Mouse (Mus musculus): ENCODE measurements at regions not wholly inside any gene's neighbourhood (a gene's known extent, or its start where the extent isn't known, plus 50 kb on each side); places are given as distances from the start of the nearest gene placed in this dataset.

GRCm38 (mm10) chr10:9239956-9240355 is 354.1 kb upstream of the Sash1 start:
- no peak for ATAC-seq
- no peak overlapping the region for H3K27ac ChIP-seq (ENCODE audit: low read length)
- 41% methylated on average over 6 of the region's 6 CpGs for WGBS
- no peak overlapping the region for H3K4me3 ChIP-seq (ENCODE audit: low read length)
- H3K27me3 ChIP-seq (replicated peaks; ENCODE audit: control insufficient read depth, insufficient read depth, low read length): no peaks in the 10 kb centered on the region
- H3K9ac ChIP-seq (ENCODE audit: low read depth, low read length): no peak overlapping the region
- H3K36me3 ChIP-seq (ENCODE audit: control insufficient read depth, insufficient read depth, low read length): no peaks in the 10 kb centered on the region
- H3K9me3 ChIP-seq (ENCODE audit: control insufficient read depth, low read length): no peaks in the 10 kb centered on the region
- H3K4me2 ChIP-seq (ENCODE audit: low read depth, low read length): no peak overlapping the region
- no peaks in the 10 kb centered on the region for H3K4me1 ChIP-seq (ENCODE audit: control insufficient read depth, insufficient read depth, low read length)

- no peak overlapping the region for H3K9ac ChIP-seq (ENCODE audit: low read depth, low read length)
- no peak overlapping the region for H3K4me2 ChIP-seq (ENCODE audit: low read depth, low read length)
- no peak overlapping the region for H3K4me3 ChIP-seq (ENCODE audit: low read length)
- ATAC-seq: no peak
- no peaks in the 10 kb centered on the region for H3K4me1 ChIP-seq (ENCODE audit: control insufficient read depth, insufficient read depth, low read length)
- WGBS: 86% methylated on average over 3 of the region's 3 CpGs
- H3K36me3 ChIP-seq (ENCODE audit: control insufficient read depth, insufficient read depth, low read length): no peaks in the 10 kb centered on the region
- no peaks in the 10 kb centered on the region for H3K9me3 ChIP-seq (ENCODE audit: control insufficient read depth, low read length)
- H3K27ac ChIP-seq (ENCODE audit: low read length): no peak overlapping the region
- H3K27me3 ChIP-seq (replicated peaks; ENCODE audit: control insufficient read depth, insufficient read depth, low read length): no peaks in the 10 kb centered on the region
Observed at GRCm38 (mm10) chr10:9231751-9232150, 345.9 kb upstream of the Sash1 start.

GRCm38 (mm10) chr10:9229116-9229515 is 343.2 kb upstream of the Sash1 start:
- Histone ChIP-seq H3K4me3 (ENCODE audit: low read length) (no peak overlapping the region), H3K36me3 (ENCODE audit: control insufficient read depth, insufficient read depth, low read length) (no peaks in the 10 kb centered on the region), H3K9ac (ENCODE audit: low read depth, low read length) (no peak overlapping the region), H3K4me2 (ENCODE audit: low read depth, low read length) (no peak overlapping the region), H3K27ac (ENCODE audit: low read length) (no peak overlapping the region), H3K27me3 (replicated peaks; ENCODE audit: control insufficient read depth, insufficient read depth, low read length) (no peaks in the 10 kb centered on the region), H3K4me1 (ENCODE audit: control insufficient read depth, insufficient read depth, low read length) (no peaks in the 10 kb centered on the region), H3K9me3 (ENCODE audit: control insufficient read depth, low read length) (no peaks in the 10 kb centered on the region)
- ATAC-seq: no peak
- WGBS: 84% methylated on average over 11 of the region's 11 CpGs

DNA sequence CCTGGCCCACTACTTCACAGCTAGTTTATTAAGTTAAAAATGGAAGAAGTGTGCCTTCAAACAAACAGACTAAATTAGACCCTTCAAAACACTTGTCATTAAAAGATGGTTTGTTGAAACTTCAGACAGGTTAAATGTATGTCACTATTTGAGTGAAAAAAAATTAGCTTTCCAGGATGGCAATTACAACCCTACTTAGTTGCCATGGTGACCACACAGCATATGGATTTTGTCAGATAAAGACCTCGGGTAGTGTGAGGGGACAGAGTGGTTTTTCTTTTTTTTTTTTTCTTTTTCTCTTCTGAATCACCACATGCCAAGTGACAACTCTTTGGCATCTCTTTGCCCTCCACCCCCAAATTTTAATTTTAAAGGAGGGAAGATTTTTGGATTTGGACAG is 341.5 kb upstream of the Sash1 start:
- no peaks in the 10 kb centered on the region for H3K36me3 ChIP-seq (ENCODE audit: control insufficient read depth, insufficient read depth, low read length)
- H3K4me3 ChIP-seq (ENCODE audit: low read length): no peak overlapping the region
- no peak overlapping the region for H3K4me2 ChIP-seq (ENCODE audit: low read depth, low read length)
- no peak for ATAC-seq
- WGBS: 6% methylated on average over 1 of the region's 1 CpGs
- no peaks in the 10 kb centered on the region for H3K4me1 ChIP-seq (ENCODE audit: control insufficient read depth, insufficient read depth, low read length)
- H3K27me3 ChIP-seq (replicated peaks; ENCODE audit: control insufficient read depth, insufficient read depth, low read length): no peaks in the 10 kb centered on the region
- H3K9ac ChIP-seq (ENCODE audit: low read depth, low read length): no peak overlapping the region
- no peaks in the 10 kb centered on the region for H3K9me3 ChIP-seq (ENCODE audit: control insufficient read depth, low read length)
- H3K27ac ChIP-seq (ENCODE audit: low read length): no peak overlapping the region

DNA sequence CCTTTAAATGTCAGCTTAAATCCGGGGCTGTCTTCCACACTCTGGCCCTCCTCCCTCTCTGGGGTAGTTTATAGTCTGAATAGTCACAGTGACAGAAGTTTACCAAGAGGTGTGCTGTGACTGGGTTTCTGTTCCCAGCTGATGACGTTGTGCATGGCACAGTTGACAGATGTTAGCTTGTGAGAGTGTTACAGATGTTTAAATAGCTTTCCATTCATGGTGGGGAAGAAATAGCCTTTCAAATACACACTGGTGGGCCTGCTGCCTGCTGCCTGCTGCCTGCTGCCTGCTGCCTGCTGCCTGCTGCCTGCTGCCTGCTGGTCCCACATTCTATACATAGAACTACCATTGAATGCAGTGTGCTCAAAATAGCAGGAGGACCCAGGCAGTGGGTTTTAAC is 324.8 kb upstream of the Sash1 start:
- Histone ChIP-seq H3K9me3 (ENCODE audit: control insufficient read depth, low read length) (no peaks in the 10 kb centered on the region), H3K9ac (ENCODE audit: low read depth, low read length) (no peak overlapping the region), H3K27ac (ENCODE audit: low read length) (no peak overlapping the region), H3K4me1 (ENCODE audit: control insufficient read depth, insufficient read depth, low read length) (no peaks in the 10 kb centered on the region), H3K4me2 (ENCODE audit: low read depth, low read length) (no peak overlapping the region), H3K36me3 (ENCODE audit: control insufficient read depth, insufficient read depth, low read length) (no peaks in the 10 kb centered on the region), H3K4me3 (ENCODE audit: low read length) (no peak overlapping the region), H3K27me3 (replicated peaks; ENCODE audit: control insufficient read depth, insufficient read depth, low read length) (no peaks in the 10 kb centered on the region)
- ATAC-seq: no peak
- WGBS: 19% methylated on average over 2 of the region's 2 CpGs

GRCm38 (mm10) chr10:9204096-9204495 is 318.2 kb upstream of the Sash1 start:
- Histone ChIP-seq H3K4me1 (ENCODE audit: control insufficient read depth, insufficient read depth, low read length) (no peaks in the 10 kb centered on the region), H3K36me3 (ENCODE audit: control insufficient read depth, insufficient read depth, low read length) (no peaks in the 10 kb centered on the region), H3K4me3 (ENCODE audit: low read length) (no peak overlapping the region), H3K27me3 (replicated peaks; ENCODE audit: control insufficient read depth, insufficient read depth, low read length) (no peaks in the 10 kb centered on the region), H3K27ac (ENCODE audit: low read length) (no peak overlapping the region), H3K4me2 (ENCODE audit: low read depth, low read length) (no peak overlapping the region), H3K9ac (ENCODE audit: low read depth, low read length) (no peak overlapping the region), H3K9me3 (ENCODE audit: control insufficient read depth, low read length) (no peaks in the 10 kb centered on the region)
- no peak for ATAC-seq
- WGBS: 69% methylated on average over 8 of the region's 8 CpGs

GRCm38 (mm10) chr10:9203323-9203722 is 317.5 kb upstream of the Sash1 start:
- Histone ChIP-seq H3K27ac (ENCODE audit: low read length) (no peak overlapping the region), H3K9me3 (ENCODE audit: control insufficient read depth, low read length) (no peaks in the 10 kb centered on the region), H3K4me3 (ENCODE audit: low read length) (no peak overlapping the region), H3K36me3 (ENCODE audit: control insufficient read depth, insufficient read depth, low read length) (no peaks in the 10 kb centered on the region), H3K4me1 (ENCODE audit: control insufficient read depth, insufficient read depth, low read length) (no peaks in the 10 kb centered on the region), H3K27me3 (replicated peaks; ENCODE audit: control insufficient read depth, insufficient read depth, low read length) (no peaks in the 10 kb centered on the region), H3K4me2 (ENCODE audit: low read depth, low read length) (no peak overlapping the region), H3K9ac (ENCODE audit: low read depth, low read length) (no peak overlapping the region)
- 89% methylated on average over 6 of the region's 6 CpGs for WGBS
- ATAC-seq: no peak

DNA sequence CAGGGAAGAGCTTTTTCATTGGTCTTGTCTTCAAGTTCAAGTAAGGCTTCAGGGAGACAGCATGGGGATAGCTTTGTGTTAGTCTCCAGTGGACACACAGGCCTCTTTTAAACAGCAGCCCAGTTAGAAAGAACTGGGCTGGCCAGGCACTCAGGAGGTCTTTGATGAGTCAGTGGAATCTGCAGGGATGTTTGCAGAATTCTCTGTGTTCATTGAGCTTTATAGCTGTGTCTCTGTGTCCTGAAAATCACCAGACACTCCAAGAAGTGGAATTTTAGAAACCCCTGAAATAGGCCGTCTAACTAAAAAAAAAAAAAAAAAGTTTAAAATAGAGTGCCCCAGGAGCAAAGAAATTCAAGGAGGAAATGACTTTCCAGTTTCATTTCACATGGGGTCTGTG is 317.1 kb upstream of the Sash1 start:
- ATAC-seq: no peak
- H3K4me1 ChIP-seq (ENCODE audit: control insufficient read depth, insufficient read depth, low read length): no peaks in the 10 kb centered on the region
- H3K9ac ChIP-seq (ENCODE audit: low read depth, low read length): no peak overlapping the region
- no peaks in the 10 kb centered on the region for H3K36me3 ChIP-seq (ENCODE audit: control insufficient read depth, insufficient read depth, low read length)
- H3K27me3 ChIP-seq (replicated peaks; ENCODE audit: control insufficient read depth, insufficient read depth, low read length): no peaks in the 10 kb centered on the region
- H3K4me3 ChIP-seq (ENCODE audit: low read length): no peak overlapping the region
- H3K27ac ChIP-seq (ENCODE audit: low read length): no peak overlapping the region
- no peaks in the 10 kb centered on the region for H3K9me3 ChIP-seq (ENCODE audit: control insufficient read depth, low read length)
- WGBS: 62% methylated on average over 1 of the region's 1 CpGs
- H3K4me2 ChIP-seq (ENCODE audit: low read depth, low read length): no peak overlapping the region

DNA sequence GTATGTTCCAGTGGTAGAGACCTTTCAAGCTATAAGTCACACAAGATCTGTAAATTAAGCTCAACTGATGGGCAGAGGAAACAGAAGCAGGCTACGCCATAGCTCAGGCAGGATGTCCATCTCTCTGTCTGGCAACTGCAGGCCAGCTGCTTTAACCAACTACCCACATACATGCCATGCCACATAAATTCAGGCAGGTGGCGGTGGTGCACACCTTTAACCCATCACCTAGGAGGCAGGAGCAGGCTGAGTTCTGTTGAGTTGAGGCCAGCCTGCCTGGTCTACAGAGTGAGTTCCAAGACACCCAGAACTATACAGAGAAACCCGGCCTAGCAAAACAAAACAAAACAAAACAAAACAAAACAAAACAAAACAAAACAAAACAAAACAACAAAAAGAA is 289.1 kb upstream of the Sash1 start:
- H3K27me3 ChIP-seq (replicated peaks; ENCODE audit: control insufficient read depth, insufficient read depth, low read length): no peaks in the 10 kb centered on the region
- H3K36me3 ChIP-seq (ENCODE audit: control insufficient read depth, insufficient read depth, low read length): no peaks in the 10 kb centered on the region
- no peak for ATAC-seq
- 59% methylated on average over 3 of the region's 3 CpGs for WGBS
- H3K4me1 ChIP-seq (ENCODE audit: control insufficient read depth, insufficient read depth, low read length): no peaks in the 10 kb centered on the region
- no peak overlapping the region for H3K4me2 ChIP-seq (ENCODE audit: low read depth, low read length)
- no peak overlapping the region for H3K9ac ChIP-seq (ENCODE audit: low read depth, low read length)
- H3K4me3 ChIP-seq (ENCODE audit: low read length): no peak overlapping the region
- H3K9me3 ChIP-seq (ENCODE audit: control insufficient read depth, low read length): no peaks in the 10 kb centered on the region
- no peak overlapping the region for H3K27ac ChIP-seq (ENCODE audit: low read length)

DNA sequence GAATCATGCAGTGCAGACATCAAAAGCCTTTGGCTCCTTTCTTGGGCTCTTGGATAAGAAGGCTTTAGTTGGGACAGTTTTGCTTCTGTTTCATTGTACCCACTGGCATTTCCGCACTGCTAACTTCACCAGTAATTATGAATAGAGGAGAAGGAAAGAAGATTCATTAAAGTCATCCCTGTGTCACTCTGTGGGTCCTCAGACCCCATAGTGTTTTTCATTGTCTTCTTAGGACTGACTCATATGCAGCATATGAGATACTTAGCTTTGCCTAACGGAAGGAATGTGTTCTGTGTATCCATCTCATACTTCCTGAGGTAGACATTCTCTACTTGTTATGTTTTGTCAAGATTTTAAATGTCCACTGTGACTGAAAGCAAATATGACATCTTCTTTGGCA is 287.6 kb upstream of the Sash1 start:
- no peak for ATAC-seq
- no peaks in the 10 kb centered on the region for H3K27me3 ChIP-seq (replicated peaks; ENCODE audit: control insufficient read depth, insufficient read depth, low read length)
- H3K4me1 ChIP-seq (ENCODE audit: control insufficient read depth, insufficient read depth, low read length): no peaks in the 10 kb centered on the region
- 84% methylated on average over 2 of the region's 2 CpGs for WGBS
- H3K9me3 ChIP-seq (ENCODE audit: control insufficient read depth, low read length): no peaks in the 10 kb centered on the region
- H3K4me3 ChIP-seq (ENCODE audit: low read length): no peak overlapping the region
- no peak overlapping the region for H3K9ac ChIP-seq (ENCODE audit: low read depth, low read length)
- H3K4me2 ChIP-seq (ENCODE audit: low read depth, low read length): no peak overlapping the region
- no peak overlapping the region for H3K27ac ChIP-seq (ENCODE audit: low read length)
- no peaks in the 10 kb centered on the region for H3K36me3 ChIP-seq (ENCODE audit: control insufficient read depth, insufficient read depth, low read length)
